Mouse (Mus musculus) gastrocnemius, postnatal 25 days (tissue): Measurements from ENCODE around the gene Adamts12. TPM values are rescaled to one million over a fixed set of nuclear protein-coding genes. Genes with fewer than 3 reads are reported as not detected.

Experiments
- DNase-seq: peaks from one replicate; pipeline ENCODE4 v3.0.0; 2022
- total RNA-seq, 2 experiments: library from RNA; stranded (reverse); gene quantifications; 1 replicate in 1 of 2; 2 replicates in 1 of 2; pipeline ENCODE4 v1.2.3; 2021

Gene Adamts12
- total RNA-seq, 2 experiments from 2014 or later = 8.4 to 10.5 TPM

DNA sequence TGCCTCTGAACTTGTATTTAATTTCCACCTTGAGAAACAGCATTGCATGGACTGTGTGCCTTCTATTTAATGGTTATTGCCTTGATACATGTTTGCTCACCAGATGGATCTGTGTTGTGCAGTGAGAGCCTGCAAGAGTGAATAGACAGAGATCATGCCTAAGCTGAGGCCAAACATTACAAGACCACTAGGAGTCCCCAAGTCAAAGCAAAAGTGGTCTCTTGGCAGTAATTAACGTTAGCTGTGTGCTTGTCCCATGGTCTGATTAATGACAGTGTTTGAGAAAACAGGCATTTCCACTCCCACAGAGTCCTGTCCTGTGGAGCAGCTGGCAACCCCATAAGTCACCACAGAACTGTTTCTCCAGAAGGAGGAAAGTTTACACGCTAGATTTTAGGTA, 96.2 kb downstream of the Adamts12 start:
- DNase-seq = no peak

DNA sequence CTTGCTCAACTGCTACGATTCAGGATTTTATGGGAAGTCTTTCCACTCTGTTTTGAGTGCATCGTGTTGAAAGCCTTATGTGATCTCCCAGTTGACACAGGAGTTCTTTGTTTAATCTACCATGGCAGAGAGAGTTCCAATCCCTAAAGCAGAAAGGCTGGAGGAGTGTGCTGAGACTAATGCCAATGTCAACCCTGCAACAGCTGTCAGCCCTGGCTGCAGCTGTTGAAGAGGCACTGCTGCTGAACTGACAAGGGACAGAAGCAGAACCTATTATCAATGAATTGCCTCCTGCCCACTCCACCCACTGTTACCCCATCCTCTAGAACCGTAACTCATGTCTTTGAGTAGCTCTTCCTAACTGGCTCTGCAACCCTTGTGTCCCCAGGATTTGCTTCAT, 101.3 kb downstream of the Adamts12 start:
- no peak for DNase-seq

DNA sequence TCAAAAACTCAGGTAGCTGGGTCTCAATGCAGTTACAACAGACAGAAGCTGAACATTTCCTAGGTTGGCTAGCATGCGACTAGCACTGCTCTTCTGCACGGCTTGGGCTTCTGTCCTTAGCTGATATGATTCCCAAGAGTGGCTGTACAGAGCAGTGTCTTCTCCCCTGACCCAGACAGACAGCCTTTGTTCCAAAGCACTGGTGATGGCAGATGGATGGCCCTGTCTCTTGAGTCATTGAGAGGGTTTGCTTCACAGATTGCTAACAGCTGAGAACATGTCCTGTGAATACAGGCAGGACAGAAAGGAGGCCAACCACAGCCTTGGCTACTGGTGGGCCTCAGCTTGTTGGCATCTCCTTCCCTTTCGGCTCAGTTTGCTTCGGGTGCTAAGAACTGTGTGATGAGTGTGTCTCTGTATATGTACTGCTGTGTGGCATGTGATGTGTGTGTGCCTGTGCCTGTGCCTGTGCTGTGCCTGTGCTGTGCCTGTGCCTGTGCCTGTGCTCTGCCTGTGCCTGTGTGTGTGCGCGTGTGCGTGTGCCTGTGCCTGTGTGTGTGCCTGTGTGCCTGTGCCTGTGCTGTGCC, 109.4 kb downstream of the Adamts12 start:
- DNase-seq = peak; percentile 16

DNA sequence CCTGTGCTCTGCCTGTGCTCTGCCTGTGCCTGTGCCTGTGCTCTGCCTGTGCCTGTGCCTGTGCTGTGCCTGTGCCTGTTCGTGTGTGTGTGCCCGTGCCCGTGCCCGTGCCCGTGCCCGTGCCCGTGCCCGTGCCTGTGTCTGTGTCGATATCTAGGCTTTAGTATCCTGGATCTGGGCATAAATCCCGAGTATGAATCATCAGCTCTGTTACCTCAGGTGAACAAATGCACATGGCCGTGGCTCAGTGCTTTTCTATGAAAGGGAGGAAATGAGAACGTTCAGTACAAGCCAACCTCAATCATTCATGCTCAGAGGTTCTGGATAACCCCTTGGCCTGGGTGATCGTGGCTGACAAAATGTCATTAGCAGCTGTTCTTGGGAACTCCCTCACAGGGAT, 110.3 kb downstream of the Adamts12 start:
- DNase-seq = no peak

DNA sequence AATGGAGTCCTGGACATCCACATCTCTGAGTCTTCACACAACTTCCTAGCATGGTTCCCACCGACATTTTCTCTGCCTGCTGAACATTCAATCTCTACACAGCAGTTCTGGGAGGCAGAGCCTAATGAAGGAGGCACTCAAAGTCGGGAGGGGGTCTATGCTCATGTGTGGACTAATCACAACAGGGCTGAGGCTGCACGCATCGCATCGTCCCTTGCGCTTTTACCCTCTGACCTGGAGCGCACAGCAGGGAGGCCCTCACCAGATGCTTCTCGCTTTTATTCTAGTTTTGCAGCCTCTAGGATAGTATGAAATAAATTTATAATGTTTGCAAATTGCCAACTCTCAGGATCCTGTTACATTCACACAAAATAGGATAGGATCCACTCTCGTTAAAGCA, 112.9 kb downstream of the Adamts12 start:
- no peak for DNase-seq

DNA sequence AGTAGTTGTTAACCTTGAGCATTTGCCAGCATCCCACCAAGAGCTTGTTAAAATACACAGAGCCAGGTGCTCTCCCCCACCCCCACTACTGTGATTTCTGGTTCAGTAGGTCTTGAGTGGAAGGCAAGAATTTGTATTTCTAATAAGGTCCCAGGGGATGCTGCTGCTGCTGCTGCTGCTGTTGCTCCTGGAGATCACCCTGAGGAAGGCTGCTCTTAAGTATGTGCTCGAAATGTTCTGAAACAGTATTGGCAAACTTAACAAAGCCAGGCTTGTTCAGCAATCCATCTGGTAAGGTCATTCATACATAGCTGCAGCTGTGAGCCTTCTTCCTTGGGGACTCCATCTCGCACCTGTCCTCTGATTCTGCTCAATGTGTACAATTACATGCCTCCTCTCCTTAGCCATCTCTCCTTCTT, 115.2 kb downstream of the Adamts12 start:
- DNase-seq = peak; percentile 11

DNA sequence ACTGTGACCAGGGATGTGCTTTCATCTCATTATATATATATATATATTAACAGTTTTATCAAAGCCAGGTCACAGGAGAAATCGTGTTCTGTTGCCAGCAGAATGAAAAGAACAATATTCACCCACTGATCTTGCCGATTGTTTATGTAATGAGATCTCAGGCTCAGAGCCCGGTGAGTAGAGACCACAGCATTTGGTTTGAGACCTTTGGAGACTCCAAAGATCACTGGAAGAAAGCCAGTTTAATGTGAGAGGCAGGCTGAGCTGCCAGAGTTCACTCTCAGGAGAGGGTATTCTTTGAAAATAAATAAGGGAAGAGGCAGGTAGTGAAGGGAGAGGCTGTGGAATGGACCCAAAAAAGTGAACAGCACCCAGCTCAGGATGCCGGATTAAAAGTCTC, 122.1 kb downstream of the Adamts12 start:
- no peak for DNase-seq

DNA sequence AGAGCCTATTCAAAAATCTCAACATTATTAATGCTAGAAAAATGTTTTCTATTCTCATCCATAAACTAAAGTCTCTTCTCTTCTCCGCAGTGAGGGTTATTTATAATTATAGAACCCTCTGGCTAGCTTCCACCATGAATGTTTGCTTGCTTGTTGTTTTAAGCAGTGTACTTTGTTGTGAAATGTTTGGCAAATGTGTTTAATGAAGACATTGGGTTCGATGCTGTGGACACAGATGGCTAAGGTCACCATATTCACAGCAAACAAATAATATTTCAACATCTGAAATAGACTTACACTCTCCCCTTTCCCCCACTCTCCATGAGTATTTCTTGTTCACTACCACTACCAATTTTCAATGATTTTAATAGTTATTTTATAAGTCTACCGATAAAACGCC, 125.9 kb downstream of the Adamts12 start:
- no peak for DNase-seq

DNA sequence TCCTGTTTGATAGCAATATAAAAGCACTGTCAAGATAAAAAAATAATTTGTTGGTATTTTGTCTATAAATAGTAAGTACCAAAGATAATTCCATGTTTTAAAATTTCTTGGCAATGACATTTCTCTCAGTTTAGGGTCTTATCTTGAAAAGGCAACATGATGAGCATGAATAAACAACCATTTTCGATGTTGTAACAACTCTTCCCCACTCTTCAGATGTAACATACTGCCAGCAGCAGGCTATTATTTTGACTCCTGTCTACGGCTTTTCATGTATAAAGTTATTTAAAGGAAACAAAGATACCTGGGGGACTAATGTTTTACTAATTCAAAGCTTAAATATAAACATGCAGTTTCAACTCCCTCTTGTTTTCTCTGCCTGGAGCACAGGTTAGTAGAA, 128.2 kb downstream of the Adamts12 start:
- no peak for DNase-seq

DNA sequence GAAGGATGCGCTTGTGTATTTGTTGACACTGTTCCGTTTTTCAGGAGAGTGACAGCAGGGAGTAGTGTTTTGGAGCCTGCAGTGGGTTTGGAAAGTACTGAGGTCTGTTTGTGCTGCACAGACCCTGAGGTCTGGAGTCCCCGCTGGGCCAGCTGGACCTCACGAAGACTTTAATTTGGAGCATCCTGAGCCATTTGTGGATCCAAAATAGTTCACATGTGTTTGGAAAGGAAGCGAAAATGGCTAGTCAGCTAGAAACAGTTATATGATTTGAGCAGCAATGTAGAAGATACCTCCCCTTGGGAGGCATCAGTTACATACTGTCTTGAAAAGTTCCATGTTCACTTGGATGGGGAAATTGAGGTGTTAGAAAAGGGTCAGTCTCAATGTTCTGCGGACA, 132.5 kb downstream of the Adamts12 start:
- DNase-seq = peak; percentile 68

DNA sequence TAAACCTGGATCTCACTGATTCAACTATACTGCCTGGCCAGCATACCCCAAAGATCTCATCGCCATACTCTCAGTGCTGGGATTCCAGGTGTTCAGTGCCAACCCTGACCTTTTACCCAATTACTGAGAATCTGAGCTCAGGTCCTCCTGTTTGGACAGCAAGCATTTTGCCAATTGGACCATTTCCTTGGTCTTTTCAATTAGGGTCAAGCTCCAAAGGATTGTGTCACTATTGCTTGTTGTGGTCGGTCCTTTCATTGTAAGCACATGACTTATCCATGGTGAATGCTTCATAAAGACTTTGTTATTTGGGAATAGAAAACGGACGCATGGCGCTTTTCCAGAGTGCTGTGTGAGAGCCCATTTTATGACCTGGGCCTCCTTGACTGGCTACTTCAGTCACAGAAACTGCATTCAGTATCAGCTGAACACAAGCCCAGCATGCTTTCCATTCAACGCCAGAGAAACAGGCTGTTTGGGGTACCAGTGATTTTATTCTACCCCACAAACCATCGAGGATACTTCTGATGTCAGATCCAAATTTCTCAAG, 133.7 kb downstream of the Adamts12 start:
- no peak for DNase-seq

DNA sequence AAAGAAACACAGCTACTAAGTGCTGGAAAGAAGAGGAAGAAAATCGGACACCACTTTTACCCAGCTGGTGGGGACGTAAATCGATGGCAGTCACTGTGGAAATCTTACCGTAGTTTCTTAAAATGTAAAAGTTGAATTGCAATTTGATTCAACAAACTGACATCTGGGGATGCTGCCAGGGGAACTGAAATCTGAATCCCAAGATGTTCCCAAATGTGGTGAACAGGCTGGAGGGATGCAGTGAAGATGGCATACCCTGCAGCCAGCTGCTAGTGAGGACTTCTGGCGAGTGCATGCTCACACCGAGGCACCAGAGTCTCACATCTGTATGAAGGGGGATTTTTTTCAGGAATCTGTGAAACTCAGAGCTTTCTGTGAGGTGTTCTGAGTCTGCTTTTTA, 138.5 kb downstream of the Adamts12 start:
- no peak for DNase-seq

DNA sequence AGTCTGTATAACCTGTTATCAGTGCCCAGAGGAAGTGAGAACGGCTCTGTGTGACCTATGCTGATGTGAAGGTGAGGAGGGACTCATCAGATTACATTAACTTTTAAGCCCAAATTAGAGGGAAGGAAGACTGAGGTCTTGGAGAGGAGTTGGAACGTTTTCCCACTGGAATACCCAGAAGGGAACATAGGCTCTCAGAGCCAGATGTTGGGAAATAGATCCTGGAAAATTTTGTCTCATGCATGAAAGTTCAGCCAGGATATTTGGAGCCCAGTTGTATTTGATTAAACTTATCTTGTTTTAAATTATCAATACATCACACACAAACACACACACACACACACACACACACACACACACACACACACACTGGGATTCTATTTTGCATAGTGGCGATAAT, 140.3 kb downstream of the Adamts12 start:
- no peak for DNase-seq

DNA sequence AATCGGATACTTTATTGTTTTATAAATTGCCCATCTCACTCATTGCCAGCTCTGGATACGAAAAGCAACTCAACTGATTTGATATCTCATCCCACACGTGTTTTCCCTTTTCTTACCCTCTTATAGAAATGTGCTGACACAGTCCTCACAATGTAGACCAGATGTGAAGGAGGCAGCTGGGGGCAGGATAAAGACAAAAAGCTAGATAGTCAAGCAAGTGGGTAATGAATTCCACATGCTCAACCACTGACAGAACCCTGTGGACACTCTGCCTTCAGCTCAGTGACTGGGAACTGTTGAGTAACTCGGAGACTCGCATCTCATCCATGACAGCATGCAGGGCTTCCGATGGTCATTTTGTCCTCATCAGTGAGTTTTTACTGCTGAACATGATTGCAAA, 146.4 kb downstream of the Adamts12 start:
- peak; percentile 16 for DNase-seq

DNA sequence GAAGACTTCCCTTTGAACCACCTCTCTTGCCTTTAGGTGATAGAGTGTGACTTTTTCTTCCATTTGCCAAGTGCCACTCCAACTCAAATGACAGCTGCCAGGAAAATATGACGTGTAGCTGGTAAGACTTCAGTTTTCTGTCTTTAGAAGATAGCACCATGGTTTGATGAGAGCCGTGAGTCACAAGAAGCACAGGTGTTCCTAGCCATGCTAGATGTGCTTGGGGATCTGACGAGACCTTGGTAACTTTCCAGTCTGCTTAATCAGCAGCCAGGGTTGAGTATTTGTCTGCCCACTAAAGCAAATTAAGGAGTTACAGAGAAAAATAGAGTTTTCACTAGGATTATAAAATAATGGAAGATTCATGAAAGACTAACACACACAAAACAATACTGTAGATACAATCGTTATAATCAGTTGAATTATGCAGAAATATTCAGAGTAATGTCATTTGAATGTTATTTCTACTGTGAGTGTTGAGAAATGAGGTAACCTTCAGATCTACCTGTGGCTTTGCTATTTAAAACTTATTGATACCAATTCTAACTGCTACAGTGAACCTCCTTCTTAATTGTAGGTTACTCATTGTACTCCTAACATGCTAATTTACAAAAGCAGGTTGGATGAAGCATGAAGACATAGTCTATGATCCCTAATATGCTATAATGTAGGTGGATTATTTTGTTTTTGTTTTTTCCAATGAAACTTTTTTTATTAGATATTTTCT, 169.5 kb downstream of the Adamts12 start:
- DNase-seq = no peak

DNA sequence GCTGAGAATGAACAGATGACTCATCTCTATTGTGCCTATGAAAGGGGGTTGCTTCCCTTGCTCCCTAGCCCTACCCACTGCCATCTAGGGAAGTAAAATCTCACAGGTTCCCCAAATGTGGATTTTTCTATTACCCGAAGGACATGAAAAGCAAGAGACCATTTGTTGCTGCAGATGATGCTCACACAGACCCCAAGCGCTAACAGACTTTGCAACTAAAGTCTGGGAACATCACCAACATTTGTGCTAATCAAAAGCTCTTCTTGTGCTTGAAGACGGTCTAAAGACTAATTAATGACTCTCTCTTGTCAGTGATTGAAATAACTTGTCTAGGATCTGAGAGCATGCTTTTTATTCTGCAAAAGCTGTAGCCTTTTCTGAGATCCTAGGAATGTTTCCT, 175.8 kb downstream of the Adamts12 start:
- DNase-seq = no peak

DNA sequence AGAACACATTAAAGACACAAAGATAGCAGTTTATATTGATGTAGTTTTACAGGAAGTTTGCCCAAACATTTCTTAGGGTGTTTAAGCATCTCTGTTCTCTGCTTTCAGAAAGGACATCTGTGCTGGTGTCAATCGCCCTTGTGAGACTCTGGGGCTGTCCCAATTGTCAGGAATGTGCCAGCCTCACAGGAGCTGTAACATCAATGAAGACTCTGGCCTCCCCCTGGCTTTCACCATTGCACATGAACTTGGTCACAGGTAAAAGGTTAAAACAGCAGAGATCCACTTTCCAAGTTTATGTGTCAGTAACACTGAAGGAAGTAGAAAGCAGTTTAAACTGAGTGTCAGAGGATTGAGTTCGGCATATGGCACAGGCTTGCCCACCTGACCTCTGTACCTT, 176.7 kb downstream of the Adamts12 start:
- no peak for DNase-seq

DNA sequence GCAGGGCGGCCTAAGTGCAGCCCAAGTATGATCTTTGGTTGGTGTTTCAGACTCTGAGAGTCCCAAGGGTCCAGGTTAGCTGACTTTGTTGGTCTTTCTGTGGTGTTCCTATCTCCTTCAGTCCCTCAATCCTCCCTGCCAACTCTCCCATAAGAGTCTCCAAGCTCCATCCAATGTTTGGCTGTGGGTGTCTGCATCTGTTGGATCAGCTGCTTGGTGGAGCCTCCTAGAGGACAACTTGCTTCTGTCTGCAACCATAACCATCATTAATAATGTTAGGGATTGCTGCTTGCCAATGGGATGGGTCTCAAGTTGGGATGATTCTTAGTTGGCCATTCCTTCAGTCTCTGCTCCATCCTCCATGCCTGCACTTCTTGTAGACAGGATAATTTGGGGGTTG, 181.8 kb downstream of the Adamts12 start:
- DNase-seq = no peak

DNA sequence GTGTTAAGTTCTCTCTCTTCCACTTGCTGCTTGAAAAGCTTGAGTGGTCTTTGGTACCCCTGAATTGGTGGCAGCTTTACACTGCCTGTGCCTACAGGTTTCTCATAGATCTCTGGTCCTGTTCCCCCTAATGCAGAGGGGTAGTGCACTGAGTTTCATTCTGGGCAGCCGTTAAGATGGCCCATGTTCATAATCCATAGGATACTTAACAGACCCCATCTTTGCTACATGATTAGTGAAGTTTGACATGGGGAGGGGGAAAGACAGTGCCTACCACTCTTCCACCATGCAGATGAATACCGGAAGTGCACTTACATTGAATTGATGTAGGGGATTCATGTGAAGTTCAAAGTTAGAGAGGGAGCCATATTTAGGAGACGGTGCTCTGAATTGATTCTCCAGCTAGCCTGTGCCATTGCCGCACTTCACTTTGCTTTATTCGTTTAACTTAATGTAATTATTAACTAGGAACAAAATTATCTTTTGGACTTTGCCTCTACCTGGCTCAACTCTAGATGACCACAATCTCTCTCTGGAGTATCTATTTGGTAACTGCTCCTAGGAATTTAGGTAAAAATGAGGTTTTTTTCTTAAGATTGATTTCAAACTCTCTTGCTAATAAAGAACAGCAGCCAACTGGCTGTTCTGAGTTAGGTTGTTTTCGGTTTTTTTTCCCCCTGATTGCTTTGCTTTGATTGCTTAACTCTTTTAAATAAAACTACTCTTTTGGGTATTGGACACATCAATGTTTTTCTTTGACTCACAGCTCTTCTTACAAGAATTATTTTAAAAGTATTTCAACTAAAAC, 214.9 kb downstream of the Adamts12 start:
- DNase-seq = no peak

DNA sequence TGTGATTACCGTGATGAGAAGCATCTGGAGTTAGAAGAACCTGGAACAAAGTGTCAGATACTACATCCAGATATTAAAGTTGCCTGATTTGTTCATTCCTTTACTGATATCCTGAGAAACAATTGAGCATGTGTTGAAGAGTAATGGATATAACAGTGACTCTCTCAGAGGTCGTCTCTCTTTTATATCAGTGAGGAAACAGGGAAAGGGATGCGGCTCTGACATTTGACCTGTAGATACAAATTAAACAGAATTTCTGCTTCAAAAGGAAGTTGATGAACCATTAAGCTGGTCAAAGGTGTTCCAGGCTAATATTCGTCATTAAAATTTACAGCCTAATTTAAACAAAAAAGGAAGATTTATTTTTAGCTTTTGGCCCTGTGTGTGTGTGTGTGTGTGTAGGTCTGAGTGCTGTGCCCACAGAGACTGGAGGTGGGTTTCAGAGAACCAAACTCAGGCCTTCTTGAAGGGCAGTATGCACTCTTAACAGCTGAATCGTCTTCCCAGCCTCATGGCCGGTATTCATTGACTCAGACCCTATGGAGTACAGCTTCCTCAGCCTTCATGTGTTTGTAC, 216.2 kb downstream of the Adamts12 start:
- DNase-seq = no peak

DNA sequence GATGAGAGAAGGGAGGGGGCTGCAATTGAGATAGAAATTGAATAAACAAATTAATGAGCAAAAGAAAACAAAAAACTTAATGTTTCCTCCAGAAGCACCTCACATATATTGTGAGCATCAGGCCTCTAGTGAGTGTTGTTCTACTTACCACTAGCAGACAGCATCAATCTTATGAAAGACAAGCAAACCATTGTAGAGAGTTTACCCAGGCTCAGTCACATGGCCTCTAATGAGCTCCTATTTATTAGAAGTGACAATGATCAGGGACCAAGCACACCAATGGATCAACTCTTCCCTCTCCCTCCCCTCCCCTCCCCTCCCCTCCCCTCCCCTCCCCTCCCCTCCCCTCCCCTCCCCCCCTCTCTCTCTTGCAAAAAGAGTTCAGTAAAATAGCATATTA, 218.6 kb downstream of the Adamts12 start:
- DNase-seq = no peak

DNA sequence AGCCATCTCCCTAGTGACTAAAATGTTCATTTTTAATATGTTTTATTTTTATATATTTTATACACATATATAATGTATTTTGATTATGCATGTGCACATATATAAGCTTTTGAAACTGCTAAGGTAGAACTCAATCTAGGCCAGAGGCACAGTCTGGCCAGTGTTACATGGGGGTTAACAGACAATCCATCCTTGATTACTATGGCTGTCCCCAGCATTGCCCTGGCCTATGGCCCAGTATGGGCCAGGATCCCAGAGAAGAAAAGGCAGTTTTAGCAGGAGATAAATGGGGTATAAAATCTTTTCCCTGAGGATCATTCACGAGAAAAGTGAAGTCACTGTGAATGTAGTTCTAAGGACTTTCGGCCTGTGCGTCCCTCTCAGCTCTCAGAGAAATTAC, 223.2 kb downstream of the Adamts12 start:
- no peak for DNase-seq

DNA sequence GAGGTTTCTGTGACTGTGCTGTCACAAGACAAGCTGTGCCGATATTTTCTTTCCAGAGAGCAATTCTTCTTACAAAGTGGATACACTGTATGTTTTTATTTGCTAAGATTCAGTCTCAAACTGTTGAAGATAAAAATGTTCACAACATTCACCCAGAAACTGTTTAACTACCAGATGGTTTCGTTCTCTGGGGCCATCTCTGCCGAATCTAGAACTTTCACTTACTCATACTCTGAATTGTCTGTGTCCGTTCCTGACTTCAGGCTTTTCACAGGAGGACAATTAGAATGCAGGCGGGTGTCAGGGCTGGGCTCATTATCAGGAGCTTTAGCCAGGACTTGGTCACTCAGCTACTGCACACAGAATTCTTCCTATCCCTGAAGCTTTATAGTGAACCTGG, 227.7 kb downstream of the Adamts12 start:
- DNase-seq = no peak
